Mouse (Mus musculus): ENCODE data around the gene Ugdh. TPM values are rescaled to one million over a fixed set of nuclear protein-coding genes. Genes with fewer than 3 reads are reported as not detected.

The Ugdh gene
- polyA plus RNA-seq, 1 experiment from 2014 or later: 51.1 TPM

GRCm38 (mm10) chr5:65424215-65424614 lies 11.5 kb downstream of the Ugdh start:
- no peak for ATAC-seq (ENCODE audit: low FRiP score)
- peaks cover 72% of the 10 kb centered on the region for H3K36me3 ChIP-seq
- H3K4me3 ChIP-seq: no peak overlapping the region
- no peak overlapping the region for H3K27ac ChIP-seq
- H3K4me2 ChIP-seq: no peak overlapping the region
- H3K9ac ChIP-seq: no peak overlapping the region
- H3K27me3 ChIP-seq: no peaks in the 10 kb centered on the region
- H3K9me3 ChIP-seq: no peaks in the 10 kb centered on the region
- WGBS: 95% methylated on average over 6 of the region's 6 CpGs
- H3K4me1 ChIP-seq (replicated peaks): peaks cover 5% of the 10 kb centered on the region; the same call in 1 of the 2 replicates

- Histone ChIP-seq H3K4me1 (replicated peaks) (no peaks in the 10 kb centered on the region), H3K4me2 (no peak overlapping the region), H3K36me3 (peaks cover 83% of the 10 kb centered on the region), H3K9ac (no peak overlapping the region), H3K27ac (no peak overlapping the region), H3K9me3 (no peaks in the 10 kb centered on the region), H3K4me3 (no peak overlapping the region), H3K27me3 (no peaks in the 10 kb centered on the region)
- 96% methylated on average over 8 of the region's 8 CpGs for WGBS
- no peak for ATAC-seq (ENCODE audit: low FRiP score)
These were observed 12.9 kb downstream of the Ugdh start for GRCm38 (mm10) chr5:65422803-65423202.

GRCm38 (mm10) chr5:65420822-65421221 lies 14.9 kb downstream of the Ugdh start:
- Histone ChIP-seq H3K9ac (no peak overlapping the region), H3K4me1 (replicated peaks) (peaks cover 4% of the 10 kb centered on the region; the same call in 1 of the 2 replicates), H3K9me3 (no peaks in the 10 kb centered on the region), H3K4me3 (no peak overlapping the region), H3K36me3 (peaks cover 87% of the 10 kb centered on the region), H3K4me2 (no peak overlapping the region), H3K27me3 (no peaks in the 10 kb centered on the region), H3K27ac (no peak overlapping the region)
- 92% methylated on average over 6 of the region's 6 CpGs for WGBS
- no peak for ATAC-seq (ENCODE audit: low FRiP score)

- no peak overlapping the region for H3K9ac ChIP-seq
- no peak overlapping the region for H3K4me2 ChIP-seq
- H3K4me3 ChIP-seq: no peak overlapping the region
- H3K9me3 ChIP-seq: no peaks in the 10 kb centered on the region
- no peak for ATAC-seq (ENCODE audit: low FRiP score)
- WGBS: 76% methylated on average over 10 of the region's 10 CpGs
- peaks cover 82% of the 10 kb centered on the region for H3K36me3 ChIP-seq
- H3K27ac ChIP-seq: no peak overlapping the region
- peaks cover 6% of the 10 kb centered on the region; the same call in 1 of the 2 replicates for H3K4me1 ChIP-seq (replicated peaks)
- H3K27me3 ChIP-seq: no peaks in the 10 kb centered on the region
These were observed 16.6 kb downstream of the Ugdh start for GRCm38 (mm10) chr5:65419136-65419535.

GRCm38 (mm10) chr5:65415653-65416458 lies 19.9 kb downstream of the Ugdh start:
- Histone ChIP-seq H3K36me3 (peaks cover 72% of the 10 kb centered on the region), H3K9me3 (no peaks in the 10 kb centered on the region), H3K4me2 (no peak overlapping the region), H3K27me3 (no peaks in the 10 kb centered on the region), H3K27ac (0 out of 2 replicates have a peak overlapping the region, but pooled peaks have one; percentile 27), H3K4me1 (replicated peaks) (peaks cover 6% of the 10 kb centered on the region; the same call in 1 of the 2 replicates), H3K9ac (peak overlapping the region; percentile 43), H3K4me3 (no peak overlapping the region)
- ATAC-seq (ENCODE audit: low FRiP score): no peak
- 24% methylated on average over 26 of the region's 26 CpGs for WGBS

GRCm38 (mm10) chr5:65407989-65408388 lies 27.8 kb downstream of the Ugdh start:
- Histone ChIP-seq H3K4me1 (replicated peaks) (peaks cover 6% of the 10 kb centered on the region; the same call in 1 of the 2 replicates), H3K27me3 (no peaks in the 10 kb centered on the region), H3K9me3 (no peaks in the 10 kb centered on the region), H3K27ac (peak overlapping the region; percentile 72), H3K4me2 (no peak overlapping the region), H3K4me3 (no peak overlapping the region), H3K36me3 (peaks cover 71% of the 10 kb centered on the region), H3K9ac (no peak overlapping the region)
- WGBS: 35% methylated on average over 12 of the region's 12 CpGs
- ATAC-seq (ENCODE audit: low FRiP score): no peak

- Histone ChIP-seq H3K36me3 (peaks cover 67% of the 10 kb centered on the region), H3K4me1 (replicated peaks) (no peaks in the 10 kb centered on the region), H3K9me3 (no peaks in the 10 kb centered on the region), H3K27me3 (no peaks in the 10 kb centered on the region), H3K9ac (no peak overlapping the region), H3K4me2 (no peak overlapping the region), H3K27ac (peak overlapping the region; percentile 48; the same call in 1 of the 2 replicates), H3K4me3 (no peak overlapping the region)
- no peak for ATAC-seq (ENCODE audit: low FRiP score)
- 33% methylated on average over 2 of the region's 2 CpGs for WGBS
These were observed 34.3 kb downstream of the Ugdh start for GRCm38 (mm10) chr5:65401251-65401994.

- ATAC-seq (ENCODE audit: low FRiP score): no peak
These were observed 41.3 kb downstream of the Ugdh start for GRCm38 (mm10) chr5:65394425-65394824.

GRCm38 (mm10) chr5:65391753-65392152 lies 44.0 kb downstream of the Ugdh start:
- ATAC-seq (ENCODE audit: low FRiP score): peak; percentile 57; the same call in 1 of the 2 replicates
- peaks cover 54% of the 10 kb centered on the region for H3K36me3 ChIP-seq

More at GRCm38 (mm10) chr5:65394425-65394824, 41.3 kb downstream of the Ugdh start:
- 96% methylated on average over 7 of the region's 7 CpGs for WGBS
- peaks cover 47% of the 10 kb centered on the region for H3K36me3 ChIP-seq
- no peak overlapping the region for H3K4me3 ChIP-seq
- H3K9me3 ChIP-seq: no peaks in the 10 kb centered on the region
- H3K27ac ChIP-seq: no peak overlapping the region
- peaks cover 23% of the 10 kb centered on the region for H3K4me1 ChIP-seq (replicated peaks)
- no peaks in the 10 kb centered on the region for H3K27me3 ChIP-seq
- no peak overlapping the region for H3K9ac ChIP-seq
- no peak overlapping the region for H3K4me2 ChIP-seq

GRCm38 (mm10) chr5:65390648-65391644 lies 44.8 kb downstream of the Ugdh start, which contains the start of the genes Rpl9 and Lias:
Gene Rpl9, minus strand, starts transcription at chr5:65391444.
Gene Lias, plus strand, starts transcription at chr5:65391497.
- Histone ChIP-seq H3K9me3 (no peaks in the 10 kb centered on the region), H3K4me3 (peak within 1 kb of the TSS; percentile 71), H3K4me2 (peak within 1 kb of the TSS; percentile 85), H3K36me3 (peaks cover 48% of the 10 kb centered on the region), H3K27me3 (no peaks in the 10 kb centered on the region), H3K27ac (peak within 1 kb of the TSS; percentile 94), H3K9ac (peak within 1 kb of the TSS; percentile 97), H3K4me1 (replicated peaks) (peaks cover 33% of the 10 kb centered on the region)
- ATAC-seq (ENCODE audit: low FRiP score): peak; percentile 97
- whole genome bisulfite sequencing: under 1% methylated on average over 83 of the region's 83 CpGs

More at GRCm38 (mm10) chr5:65391753-65392152, 44.0 kb downstream of the Ugdh start:
- H3K9ac ChIP-seq: peak overlapping the region; percentile 77
- H3K27ac ChIP-seq: peak overlapping the region; percentile 81
- H3K4me1 ChIP-seq (replicated peaks): peaks cover 33% of the 10 kb centered on the region
- no peaks in the 10 kb centered on the region for H3K9me3 ChIP-seq
- H3K4me3 ChIP-seq: peak overlapping the region; percentile 71
- no peaks in the 10 kb centered on the region for H3K27me3 ChIP-seq
- H3K4me2 ChIP-seq: peak overlapping the region; percentile 68
- WGBS: 3% methylated on average over 12 of the region's 12 CpGs

- Histone ChIP-seq H3K27ac (no peak overlapping the region), H3K4me3 (no peak overlapping the region), H3K36me3 (peaks cover 53% of the 10 kb centered on the region), H3K9ac (no peak overlapping the region), H3K4me1 (replicated peaks) (peaks cover 26% of the 10 kb centered on the region), H3K27me3 (no peaks in the 10 kb centered on the region), H3K9me3 (no peaks in the 10 kb centered on the region), H3K4me2 (no peak overlapping the region)
- WGBS: 82% methylated on average over 6 of the region's 6 CpGs
- ATAC-seq (ENCODE audit: low FRiP score): no peak
These were observed 48.5 kb downstream of the Ugdh start for GRCm38 (mm10) chr5:65387008-65387867.

Measured in hindbrain, embryonic 13.5 days (tissue).